Mouse (Mus musculus): ENCODE measurements around the gene Ncl. TPM values are rescaled to one million over a fixed set of nuclear protein-coding genes. Genes with fewer than 3 reads are reported as not detected.

Ncl gene
- total and polyA plus RNA-seq, 3 experiments = 387 to 2,262 (median 1,241) TPM

DNA sequence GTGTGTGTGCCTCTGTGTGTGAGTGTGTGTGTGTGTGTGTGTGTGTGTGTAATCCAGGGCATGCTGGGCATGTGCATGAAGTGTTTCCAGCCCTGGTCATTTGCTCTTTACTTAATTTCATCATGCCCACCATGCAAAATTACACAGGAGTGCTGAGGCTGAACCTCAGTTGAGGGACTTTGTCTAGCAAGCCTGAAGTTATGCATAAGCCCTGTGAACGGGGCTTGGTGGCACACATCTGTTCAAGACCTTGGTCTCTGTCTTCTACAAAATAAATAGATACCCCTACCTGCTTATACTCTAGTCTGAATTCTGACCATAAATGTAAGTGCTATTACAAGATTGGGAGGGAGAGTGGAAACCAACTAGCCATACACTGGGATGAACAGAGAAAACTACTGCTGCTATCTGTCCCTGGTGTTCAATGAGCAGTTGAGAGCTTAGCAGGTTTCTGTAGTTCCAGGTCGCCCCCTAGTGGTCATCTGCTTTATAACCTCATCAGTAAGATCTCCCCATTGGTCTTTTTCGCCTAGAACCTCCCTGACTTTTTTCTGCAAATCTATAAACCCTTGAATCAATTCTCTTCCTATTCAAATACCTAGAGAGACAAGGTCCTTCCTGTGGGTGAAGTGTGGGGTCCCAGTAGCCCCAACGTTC lies 19.9 kb downstream of the Ncl start:
- no peak for ATAC-seq (ENCODE audit: extremely low read depth, insufficient number of reproducible peaks, low FRiP score, poor library complexity, severe bottlenecking)
- Histone ChIP-seq H3K27me3 (ENCODE audit: insufficient read depth, low read length) (peaks cover 15% of the 10 kb centered on the region), H3K4me3 (ENCODE audit: low read depth, low read length) (no peak overlapping the region), H3K4me1 (ENCODE audit: insufficient read depth, low read depth, low read length) (peaks cover 8% of the 10 kb centered on the region; the same call in 1 of the 2 replicates), H3K36me3 (replicated peaks) (peaks cover 8% of the 10 kb centered on the region), H3K9me3 (replicated peaks) (no peaks in the 10 kb centered on the region)
- peak; percentile 63 for TF ChIP-seq CTCF (IDR thresholded peaks at IDR 0.05; ENCODE audit: low read depth, low read length)
- TF ChIP-seq POLR2AphosphoS5 (IDR thresholded peaks at IDR 0.05; ENCODE audit: insufficient replicate concordance, low read depth, low read length) = no peak
- DNase-seq (ENCODE audit: low spot score) = peak; percentile 59

DNA sequence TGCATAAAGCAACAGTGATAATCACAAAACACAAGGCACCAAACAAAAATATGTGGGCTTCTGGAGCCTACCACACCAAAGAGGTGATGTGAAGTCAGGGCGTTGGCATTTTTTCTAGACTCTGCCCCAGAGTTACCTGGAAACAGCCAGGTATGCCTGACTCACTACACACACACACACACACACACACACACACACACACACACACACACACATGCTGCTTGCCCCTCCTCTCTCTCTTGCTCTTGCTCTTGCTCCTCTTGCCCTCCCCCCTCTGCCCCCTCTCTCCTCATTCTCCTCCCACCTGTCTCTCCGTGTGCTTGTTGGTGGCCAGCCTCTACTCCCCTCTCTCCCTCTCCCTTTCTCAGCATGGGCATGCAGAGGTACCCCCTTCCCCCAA lies 22.9 kb downstream of the Ncl start:
- H3K27me3 ChIP-seq (ENCODE audit: insufficient read depth, low read length) = peaks cover 15% of the 10 kb centered on the region
- TF ChIP-seq POLR2AphosphoS5 (IDR thresholded peaks at IDR 0.05; ENCODE audit: insufficient replicate concordance, low read depth, low read length) (no peak), GATA2 (IDR thresholded peaks at IDR 0.05; ENCODE audit: borderline replicate concordance, low read depth, low read length) (no peak), TAL1 (conservative IDR thresholded peaks at IDR 0.05; ENCODE audit: low read depth, low read length) (no peak)
- ATAC-seq (ENCODE audit: extremely low read depth, insufficient number of reproducible peaks, low FRiP score, poor library complexity, severe bottlenecking) (no peak), DNase-seq (ENCODE audit: low spot score) (no peak)
- no peak overlapping the region for H3K4me3 ChIP-seq (ENCODE audit: low read depth, low read length)
- no peaks in the 10 kb centered on the region for H3K9me3 ChIP-seq (replicated peaks)
- peaks cover 3% of the 10 kb centered on the region; the same call in 1 of the 2 replicates for H3K4me1 ChIP-seq (ENCODE audit: insufficient read depth, low read depth, low read length)
- no peaks in the 10 kb centered on the region for H3K36me3 ChIP-seq (replicated peaks)

DNA sequence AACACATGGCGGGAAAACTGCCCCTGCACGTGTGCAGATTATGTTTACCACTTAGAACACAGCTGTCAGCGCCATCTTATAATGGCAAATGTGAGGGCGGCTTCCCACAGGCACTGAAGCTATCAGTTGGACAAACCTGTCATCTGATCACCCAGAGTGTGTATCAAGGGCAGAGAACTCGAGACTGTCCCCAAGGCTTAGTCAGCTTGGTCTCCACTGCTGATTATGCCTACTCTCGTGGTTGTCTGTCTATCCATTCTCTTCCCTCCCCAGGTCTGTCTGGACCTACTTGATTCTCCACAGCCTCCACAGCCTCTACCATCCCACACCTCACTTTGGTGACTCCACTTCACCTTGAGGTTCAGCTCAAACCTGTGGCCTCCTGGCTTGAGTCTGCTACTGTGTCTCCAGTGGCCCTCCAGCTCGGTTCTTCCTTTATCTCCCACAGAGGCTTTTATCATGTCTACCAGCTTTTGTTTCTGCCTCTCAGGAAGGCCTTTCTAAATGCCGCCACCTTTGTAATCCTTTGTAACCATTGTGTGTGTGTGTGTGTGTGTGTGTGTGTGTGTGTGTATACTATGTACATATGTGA lies 38.3 kb downstream of the Ncl start:
- ATAC-seq (ENCODE audit: extremely low read depth, insufficient number of reproducible peaks, low FRiP score, poor library complexity, severe bottlenecking) (no peak), DNase-seq (ENCODE audit: low spot score) (no peak)
- no peak for TF ChIP-seq GATA1 (IDR thresholded peaks at IDR 0.05; ENCODE audit: borderline replicate concordance, low read length)
- TF ChIP-seq CTCF (IDR thresholded peaks at IDR 0.05; ENCODE audit: low read depth, low read length) = no peak
- no peak for TF ChIP-seq TAL1 (conservative IDR thresholded peaks at IDR 0.05; ENCODE audit: low read depth, low read length)
- H3K27me3 ChIP-seq (ENCODE audit: insufficient read depth, low read length) = peaks cover 19% of the 10 kb centered on the region
- no peak overlapping the region for H3K4me3 ChIP-seq (ENCODE audit: low read depth, low read length)
- H3K9me3 ChIP-seq (replicated peaks) = no peaks in the 10 kb centered on the region
- H3K4me1 ChIP-seq (ENCODE audit: insufficient read depth, low read depth, low read length) = 0 out of 2 replicates have a peak, but pooled peaks cover 3% of the 10 kb centered on the region
- no peaks in the 10 kb centered on the region for H3K36me3 ChIP-seq (replicated peaks)

DNA sequence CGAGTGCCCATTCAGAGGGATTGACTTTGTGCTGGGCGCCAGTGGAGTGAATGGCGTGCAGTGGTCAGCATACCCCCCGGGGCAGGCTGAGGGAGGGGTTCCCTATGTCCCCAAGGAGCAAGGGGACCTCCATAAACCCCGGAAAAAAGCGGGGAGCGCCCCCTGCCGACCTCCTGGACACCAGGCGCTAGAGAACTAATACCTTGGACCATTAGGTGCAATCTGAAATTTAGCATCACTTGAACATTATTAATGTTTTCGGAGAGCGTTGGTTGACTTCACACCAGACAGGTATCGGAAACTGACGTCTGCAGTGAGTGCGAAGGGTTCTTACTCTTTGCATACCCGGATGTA lies 45.5 kb downstream of the Ncl start:
- TF ChIP-seq POLR2AphosphoS5 (IDR thresholded peaks at IDR 0.05; ENCODE audit: insufficient replicate concordance, low read depth, low read length) (no peak), GATA1 (IDR thresholded peaks at IDR 0.05; ENCODE audit: borderline replicate concordance, low read length) (no peak), TAL1 (conservative IDR thresholded peaks at IDR 0.05; ENCODE audit: low read depth, low read length) (no peak), GATA2 (IDR thresholded peaks at IDR 0.05; ENCODE audit: borderline replicate concordance, low read depth, low read length) (no peak), CTCF (IDR thresholded peaks at IDR 0.05; ENCODE audit: low read depth, low read length) (no peak)
- H3K4me1 ChIP-seq (ENCODE audit: insufficient read depth, low read depth, low read length) = 0 out of 2 replicates have a peak, but pooled peaks cover 3% of the 10 kb centered on the region
- peaks cover 26% of the 10 kb centered on the region for H3K27me3 ChIP-seq (ENCODE audit: insufficient read depth, low read length)
- H3K9me3 ChIP-seq (replicated peaks) = no peaks in the 10 kb centered on the region
- no peak overlapping the region for H3K4me3 ChIP-seq (ENCODE audit: low read depth, low read length)
- H3K36me3 ChIP-seq (replicated peaks) = no peaks in the 10 kb centered on the region
- DNase-seq (ENCODE audit: low spot score) (no peak), ATAC-seq (ENCODE audit: extremely low read depth, insufficient number of reproducible peaks, low FRiP score, poor library complexity, severe bottlenecking) (no peak)

DNA sequence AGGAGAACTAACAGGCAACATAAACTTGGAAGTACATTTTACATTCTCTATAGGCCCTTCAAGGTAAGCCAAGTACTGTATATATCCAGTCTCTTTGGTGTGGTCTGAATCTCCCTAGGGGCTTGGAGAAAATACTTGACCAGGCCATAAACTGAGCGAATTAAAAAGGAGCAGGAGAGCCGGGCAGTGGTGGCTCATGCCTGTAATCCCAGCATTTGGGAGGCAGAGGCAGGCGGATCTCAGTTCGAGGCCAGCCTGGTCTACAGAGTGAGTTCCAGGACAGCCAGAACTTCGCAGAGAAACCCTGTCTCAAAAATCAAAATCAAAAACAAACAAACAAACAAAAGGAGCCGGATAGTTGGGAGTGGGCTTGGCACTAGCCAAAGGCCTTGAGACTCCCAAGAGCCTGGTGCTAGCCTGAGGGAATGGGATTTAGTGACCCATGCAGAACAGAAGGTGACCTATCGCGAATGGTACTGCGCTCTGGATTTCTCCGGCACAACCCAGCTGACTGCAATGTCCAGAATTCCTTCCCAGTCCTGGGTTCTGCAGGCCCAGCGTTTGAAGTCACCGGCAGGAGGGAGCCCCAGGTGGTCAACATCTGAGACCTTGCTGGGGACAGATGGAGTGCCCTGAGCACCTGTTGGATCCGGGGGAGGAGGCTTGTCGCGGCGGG lies 46.0 kb downstream of the Ncl start:
- Histone ChIP-seq H3K36me3 (replicated peaks) (no peaks in the 10 kb centered on the region), H3K4me3 (ENCODE audit: low read depth, low read length) (no peak overlapping the region), H3K4me1 (ENCODE audit: insufficient read depth, low read depth, low read length) (0 out of 2 replicates have a peak, but pooled peaks cover 3% of the 10 kb centered on the region), H3K9me3 (replicated peaks) (no peaks in the 10 kb centered on the region), H3K27me3 (ENCODE audit: insufficient read depth, low read length) (peaks cover 28% of the 10 kb centered on the region)
- TF ChIP-seq POLR2AphosphoS5 (IDR thresholded peaks at IDR 0.05; ENCODE audit: insufficient replicate concordance, low read depth, low read length) = no peak
- no peak for TF ChIP-seq CTCF (IDR thresholded peaks at IDR 0.05; ENCODE audit: low read depth, low read length)
- DNase-seq (ENCODE audit: low spot score) (no peak), ATAC-seq (ENCODE audit: extremely low read depth, insufficient number of reproducible peaks, low FRiP score, poor library complexity, severe bottlenecking) (no peak)

DNA sequence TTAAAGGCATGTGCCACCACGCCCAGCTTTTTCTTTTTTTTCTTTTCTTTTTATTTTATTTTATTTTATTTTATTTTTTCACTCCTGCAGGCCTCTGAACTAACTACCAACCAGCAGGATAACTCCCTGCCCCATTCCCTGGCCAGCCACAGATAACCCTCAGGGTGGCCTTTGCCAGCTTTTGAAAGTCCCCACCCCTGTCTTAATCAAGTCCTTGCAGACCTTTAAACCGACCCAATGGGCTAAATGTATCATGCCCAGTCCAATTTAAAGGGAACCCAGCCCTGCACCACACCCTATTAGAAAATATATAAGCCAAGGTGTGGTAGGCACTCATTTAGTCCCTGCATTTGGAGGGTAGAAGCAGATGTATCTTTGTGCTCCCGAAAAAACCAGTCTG lies 46.9 kb downstream of the Ncl start:
- ATAC-seq (ENCODE audit: extremely low read depth, insufficient number of reproducible peaks, low FRiP score, poor library complexity, severe bottlenecking) = no peak
- H3K4me1 ChIP-seq (ENCODE audit: insufficient read depth, low read depth, low read length) = 0 out of 2 replicates have a peak, but pooled peaks cover 3% of the 10 kb centered on the region

More for the DNA sequence above, 46.9 kb downstream of the Ncl start:
- H3K36me3 ChIP-seq (replicated peaks) = no peaks in the 10 kb centered on the region
- peaks cover 31% of the 10 kb centered on the region for H3K27me3 ChIP-seq (ENCODE audit: insufficient read depth, low read length)
- DNase-seq (ENCODE audit: low spot score) = no peak
- H3K9me3 ChIP-seq (replicated peaks) = no peaks in the 10 kb centered on the region
- TF ChIP-seq CTCF (IDR thresholded peaks at IDR 0.05; ENCODE audit: low read depth, low read length) (no peak), TAL1 (conservative IDR thresholded peaks at IDR 0.05; ENCODE audit: low read depth, low read length) (no peak), POLR2AphosphoS5 (IDR thresholded peaks at IDR 0.05; ENCODE audit: insufficient replicate concordance, low read depth, low read length) (no peak), GATA2 (IDR thresholded peaks at IDR 0.05; ENCODE audit: borderline replicate concordance, low read depth, low read length) (no peak)
- H3K4me3 ChIP-seq (ENCODE audit: low read depth, low read length) = no peak overlapping the region

All from G1E (cell line).